Mouse (Mus musculus) heart, adult 9 months (tissue): ENCODE measurements around the gene Chrnb2.
"Not testable (repeated sequence)": the region's sequence is repeated elsewhere in the genome, so short reads cannot be mapped to it uniquely, and the experiment has no call there.

Experiments used
- DNase-seq, 2 experiments: peaks; one replicate each; pipeline ENCODE4 v3.0.0; 2022; ENCODE audit warnings: low spot score in 2 of 2

Chrnb2 gene

DNA sequence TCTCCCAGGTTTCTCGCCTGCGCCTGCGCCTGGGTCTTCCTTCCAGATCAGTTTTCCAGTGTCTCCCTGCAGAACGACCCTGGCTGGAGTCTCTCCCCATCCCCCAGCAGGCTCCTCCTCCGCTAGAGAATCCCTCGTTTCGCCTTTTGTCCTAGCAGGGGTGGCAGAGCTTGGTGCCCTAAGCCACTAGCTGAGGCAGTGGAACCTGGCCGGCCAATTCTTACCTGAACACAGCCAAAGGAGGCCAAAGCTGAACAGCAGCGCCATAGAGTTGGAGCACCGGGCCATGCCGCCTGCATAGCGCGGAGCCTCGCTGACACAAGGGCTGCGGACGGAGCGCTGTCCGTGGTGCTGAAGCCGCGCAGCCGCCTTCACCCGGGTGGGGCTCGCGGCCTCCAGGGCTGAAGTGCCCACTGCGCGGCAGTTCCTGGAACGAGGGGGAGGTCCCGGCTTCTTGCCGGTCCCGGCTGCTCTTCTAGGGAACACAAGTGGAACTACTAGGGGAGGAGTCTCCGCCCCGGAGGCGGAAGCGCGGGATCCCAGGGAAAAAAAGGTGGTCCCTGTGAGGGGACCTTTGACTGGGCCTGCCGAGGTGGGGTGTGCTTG lies at the start of gene Chrnb2:
Gene Chrnb2 (minus strand): TSS at position 514 of the 606 bp plus-strand sequence.
- peak; percentile 34 to 39 for DNase-seq

DNA sequence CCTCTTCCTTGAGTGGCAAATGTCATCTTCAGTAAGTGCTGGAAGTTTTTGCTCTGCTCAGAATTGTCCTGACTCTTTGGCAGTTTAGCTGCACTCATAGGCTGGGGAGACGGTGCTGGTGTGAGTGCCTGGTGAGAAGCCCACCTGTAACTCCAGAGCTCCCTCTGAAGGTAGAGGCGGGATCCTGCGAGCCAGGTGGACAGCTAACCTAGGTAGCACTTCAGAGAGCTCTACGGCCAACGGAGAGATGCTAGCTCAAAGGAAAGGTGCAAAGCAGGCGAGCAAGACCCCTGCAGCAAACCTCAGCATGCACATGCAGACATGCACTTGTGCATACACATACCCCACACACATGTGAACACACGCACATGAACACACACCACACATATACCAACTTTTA lies 49.6 kb upstream of the Chrnb2 start:
- DNase-seq, result no peak

DNA sequence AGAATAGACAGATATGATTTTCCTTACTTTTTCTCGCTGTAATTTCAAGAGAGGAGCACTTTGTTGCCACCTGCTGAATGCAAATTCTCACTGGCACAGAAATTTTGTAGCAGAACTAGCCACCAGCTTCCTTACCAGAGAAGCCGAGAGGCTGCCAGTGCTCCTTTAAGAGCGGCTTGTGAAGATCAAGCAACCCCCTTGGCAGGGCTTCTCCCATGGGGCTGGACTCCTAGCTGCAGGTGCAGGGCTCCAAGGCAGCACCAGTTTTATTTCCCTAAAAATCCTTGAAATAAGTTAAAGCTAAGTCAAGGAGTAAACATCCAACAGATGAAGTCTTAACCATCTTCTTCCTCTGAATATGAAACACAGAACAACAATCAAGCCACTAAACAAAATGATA lies 47.7 kb upstream of the Chrnb2 start:
- DNase-seq, result no peak

DNA sequence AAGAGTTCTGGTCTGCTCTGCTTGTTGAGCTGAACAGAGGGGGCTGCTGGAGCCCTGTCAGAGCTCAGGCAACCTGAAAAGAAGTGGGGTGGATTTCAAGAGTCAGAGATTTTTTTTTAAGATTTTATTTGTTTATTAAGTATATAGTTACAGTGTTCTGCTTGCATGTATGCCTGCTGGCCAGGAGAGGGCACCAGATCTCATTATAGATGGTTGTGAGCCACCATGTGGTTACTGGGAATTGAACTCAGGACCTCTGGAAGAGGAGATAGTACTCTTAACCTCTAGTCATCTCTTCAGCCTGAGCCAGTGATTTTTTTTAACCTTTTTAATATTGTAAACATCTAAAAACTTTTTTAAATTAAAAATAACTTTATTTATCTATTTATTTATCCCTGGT lies 46.4 kb upstream of the Chrnb2 start:
- no peak for DNase-seq

DNA sequence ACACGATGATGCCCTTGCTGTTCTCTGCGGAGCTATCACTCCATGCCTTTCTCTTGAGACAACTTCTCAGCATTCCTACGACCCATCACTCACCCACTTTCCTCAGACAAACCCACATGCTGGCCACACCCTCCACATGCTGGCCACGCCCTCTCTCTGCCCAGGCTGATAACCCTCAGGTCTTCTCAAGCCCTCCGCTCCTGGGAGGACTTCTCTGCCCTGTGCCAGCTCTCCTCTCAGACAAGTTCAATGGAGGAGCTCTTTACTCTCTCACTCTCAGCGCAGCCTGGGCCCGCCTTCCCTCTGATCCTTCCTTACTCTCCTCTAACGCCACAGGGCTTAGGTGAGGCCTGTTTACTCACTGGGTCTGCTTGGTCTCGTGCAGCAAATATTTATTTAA lies 44.2 kb upstream of the Chrnb2 start:
- DNase-seq, result no peak

DNA sequence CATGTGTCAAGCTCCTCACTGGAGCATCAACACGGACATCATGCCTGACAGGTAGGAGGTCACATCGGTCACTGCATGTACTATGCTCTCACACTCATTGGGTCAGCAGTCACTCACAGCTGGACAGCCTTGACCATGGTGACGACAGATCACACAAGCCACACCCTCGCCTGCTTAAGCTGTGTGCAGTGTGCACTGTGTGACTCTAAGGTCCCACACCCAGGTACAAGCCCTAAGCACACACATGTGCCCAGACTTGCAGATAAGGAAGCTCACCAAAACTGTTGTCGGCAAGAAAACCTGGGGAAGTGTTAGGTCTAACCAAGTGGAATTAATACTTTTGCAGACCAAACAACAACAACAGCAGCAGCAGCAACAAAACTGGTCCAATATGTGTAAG lies 43.4 kb upstream of the Chrnb2 start:
- DNase-seq, result no peak

DNA sequence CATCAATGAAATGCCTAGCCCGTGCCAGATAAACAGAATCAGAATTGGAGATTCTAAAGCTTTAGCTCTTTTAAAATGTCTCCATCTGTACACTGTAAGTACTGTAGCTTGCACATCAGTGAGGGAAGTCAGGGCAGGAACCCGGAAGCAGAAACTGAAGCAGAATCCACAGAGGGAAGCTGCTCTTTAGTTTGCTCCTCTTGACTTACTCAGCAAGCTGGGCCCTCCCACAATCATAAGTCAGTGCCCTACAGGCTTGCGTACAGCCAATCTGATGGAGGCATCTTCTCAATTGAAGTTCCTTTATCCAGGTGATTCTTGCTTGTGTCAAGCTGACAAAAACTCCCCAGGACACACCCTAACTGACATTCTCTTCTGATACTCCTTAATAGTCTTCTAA lies 42.7 kb upstream of the Chrnb2 start:
- no peak for DNase-seq

DNA sequence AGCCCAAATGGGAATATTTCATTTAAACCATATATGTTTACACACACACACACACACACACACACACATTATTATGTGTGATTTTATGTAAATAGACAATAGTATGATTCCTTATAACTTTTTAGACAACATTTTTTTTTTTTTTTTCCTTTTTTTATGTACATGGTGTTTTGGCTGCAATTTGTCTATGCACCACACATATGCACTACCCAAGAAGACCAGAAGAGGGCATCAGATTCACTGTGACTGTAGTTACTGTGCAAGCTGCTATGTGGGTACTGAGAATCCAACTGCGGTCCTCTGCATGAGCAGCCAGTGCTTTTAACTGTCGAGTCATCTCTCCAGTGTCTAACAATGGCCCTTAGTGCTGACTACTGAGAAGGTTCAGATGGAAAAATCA lies 42.3 kb upstream of the Chrnb2 start:
- no peak for DNase-seq

DNA sequence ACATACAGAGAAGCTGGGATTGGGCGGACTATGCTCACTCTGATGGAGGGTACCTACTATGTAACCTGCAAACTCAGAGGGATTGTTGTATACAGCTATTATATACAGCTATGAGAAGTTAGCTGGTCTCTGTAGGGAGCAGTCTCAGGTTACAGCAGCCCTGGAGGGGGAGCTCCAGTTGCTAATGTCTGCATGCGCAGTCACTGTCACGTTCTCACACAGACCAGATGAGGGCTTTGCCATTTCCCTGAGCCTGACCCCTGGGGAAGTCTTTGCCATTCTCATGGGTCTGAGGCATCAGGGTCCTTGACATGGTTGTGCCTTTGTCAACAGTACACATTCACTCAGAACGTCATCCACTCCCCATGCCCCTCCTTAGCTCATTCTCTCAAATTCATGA lies 40.7 kb upstream of the Chrnb2 start:
- DNase-seq, result no peak

DNA sequence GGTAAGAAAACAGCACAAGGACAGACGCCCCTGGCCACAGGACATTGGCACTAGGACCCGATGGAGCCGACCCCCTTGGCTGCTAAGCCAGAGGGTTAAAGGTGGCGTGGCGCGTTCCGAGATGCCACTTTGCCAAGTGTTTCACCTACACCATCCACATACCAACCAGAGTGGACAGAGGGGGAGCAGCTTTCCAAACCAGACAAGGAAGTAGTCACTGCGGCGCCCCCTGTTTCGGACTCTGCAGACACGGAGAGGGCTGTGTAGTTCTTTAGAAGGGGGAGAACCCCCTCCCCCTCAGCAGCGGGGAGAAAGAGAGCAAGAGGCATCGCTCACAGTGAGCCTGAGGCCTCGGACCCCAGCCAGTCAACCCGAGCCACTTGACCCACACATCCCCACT lies 38.4 kb upstream of the Chrnb2 start:
- no peak for DNase-seq

DNA sequence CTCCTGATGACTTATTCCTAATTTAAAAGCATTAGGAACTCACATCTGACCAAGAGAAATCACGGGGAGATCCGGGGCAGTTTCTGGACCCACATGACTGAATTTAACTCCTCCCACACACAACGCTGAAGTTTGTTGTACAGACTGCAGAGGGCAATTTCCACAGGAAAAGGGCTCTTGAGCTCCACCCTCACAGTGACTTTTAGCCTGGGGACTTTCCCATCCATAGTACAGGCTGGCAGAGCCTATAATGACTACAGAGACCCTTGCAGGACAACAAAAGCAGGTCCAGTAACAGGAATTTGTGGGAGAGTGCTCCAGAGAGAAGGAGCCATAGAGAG lies 37.0 kb upstream of the Chrnb2 start:
- peak; percentile 22 to 51 for DNase-seq

DNA sequence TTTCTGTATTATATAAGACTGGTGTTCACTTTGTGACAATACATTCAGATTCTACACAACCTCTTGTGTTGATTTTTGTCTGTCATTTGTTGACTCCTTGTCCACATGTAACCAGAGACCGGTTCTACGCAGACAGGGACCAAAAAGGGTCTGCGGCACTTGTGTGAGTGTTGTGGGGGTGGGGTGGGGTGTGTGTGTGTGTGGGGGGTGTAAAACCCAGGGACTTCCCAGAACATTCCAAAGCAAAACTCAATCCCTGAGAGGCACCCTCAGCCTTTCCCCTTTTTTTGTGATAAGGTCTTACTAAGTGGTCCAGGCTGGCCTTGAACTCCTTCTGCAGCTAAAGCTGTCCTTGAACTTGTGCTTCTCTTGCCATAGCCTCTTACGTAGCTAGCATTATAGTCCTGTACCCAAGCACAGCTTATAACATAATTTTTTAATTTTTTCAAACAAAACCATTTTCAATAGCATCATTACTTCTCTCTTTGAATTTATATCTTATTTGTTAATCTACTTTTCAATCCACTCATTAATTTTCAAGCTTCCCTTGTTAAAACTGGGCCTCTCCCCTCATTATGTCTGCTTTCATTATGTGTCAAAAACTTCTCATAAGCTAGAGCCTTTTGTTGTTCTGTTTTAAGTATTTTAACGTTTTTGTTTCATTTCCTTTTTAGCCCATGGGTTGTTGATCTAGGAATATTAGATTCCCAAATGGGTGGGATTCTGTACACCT lies 36.5 kb upstream of the Chrnb2 start:
- DNase-seq, result no peak

DNA sequence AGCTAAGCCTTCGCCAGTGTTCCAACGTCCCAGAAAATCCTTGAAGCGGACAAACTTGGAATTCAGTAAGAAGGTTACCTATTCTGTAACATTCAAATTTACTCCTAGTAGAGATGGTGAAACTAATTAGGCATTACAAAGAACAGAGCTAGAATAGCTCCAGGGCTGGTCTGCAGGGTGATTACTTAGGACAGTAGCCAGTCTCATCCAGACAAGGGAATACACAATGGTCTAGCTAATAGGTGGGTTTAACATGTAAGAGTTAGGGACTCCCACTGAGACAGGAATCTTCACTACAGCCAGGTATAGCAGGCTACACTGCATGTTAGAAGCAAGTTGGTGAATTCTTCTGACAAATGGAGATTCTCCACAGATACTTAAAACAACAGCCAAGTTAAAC lies 35.6 kb upstream of the Chrnb2 start:
- DNase-seq, result not testable (repeated sequence)

DNA sequence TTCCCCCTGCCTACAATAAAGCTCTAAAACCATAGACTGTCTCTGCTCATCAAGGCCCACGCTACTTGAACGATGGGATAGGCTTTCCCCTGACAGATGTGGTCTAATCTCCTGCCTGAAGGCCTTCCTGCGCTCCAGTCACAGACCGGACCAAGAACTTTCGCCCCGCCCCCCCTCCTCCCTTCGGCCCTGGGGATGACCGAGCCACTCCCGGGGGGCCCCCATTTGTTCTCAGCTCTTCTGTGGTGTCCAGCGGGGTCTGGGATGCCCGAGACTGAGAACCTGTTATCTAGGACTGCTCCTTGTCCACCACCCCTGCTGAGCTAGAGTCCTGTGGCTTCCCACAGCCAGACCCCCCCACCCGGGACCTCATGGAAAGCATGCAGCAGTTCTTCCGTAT lies 35.0 kb upstream of the Chrnb2 start:
- DNase-seq, result no peak

DNA sequence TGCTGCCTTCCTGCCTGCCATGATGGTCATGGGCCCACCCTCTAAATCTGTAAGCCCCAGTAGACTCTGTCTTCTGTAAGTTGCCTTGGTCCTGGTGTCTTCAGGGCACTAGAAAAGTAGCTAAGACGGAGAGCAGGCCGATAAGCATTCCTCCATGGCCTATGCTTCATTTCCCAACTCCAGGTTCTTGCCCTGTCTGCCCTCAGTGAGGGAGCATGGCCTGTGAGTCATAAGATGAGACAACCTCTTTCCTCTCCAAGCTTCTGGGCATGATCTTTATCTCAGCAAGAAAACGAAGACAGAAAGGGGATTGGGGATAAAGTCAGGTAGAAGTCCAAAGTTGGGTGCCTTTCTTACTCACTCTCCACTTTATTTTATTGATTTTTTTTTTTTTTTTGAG lies 34.1 kb upstream of the Chrnb2 start:
- no peak for DNase-seq

DNA sequence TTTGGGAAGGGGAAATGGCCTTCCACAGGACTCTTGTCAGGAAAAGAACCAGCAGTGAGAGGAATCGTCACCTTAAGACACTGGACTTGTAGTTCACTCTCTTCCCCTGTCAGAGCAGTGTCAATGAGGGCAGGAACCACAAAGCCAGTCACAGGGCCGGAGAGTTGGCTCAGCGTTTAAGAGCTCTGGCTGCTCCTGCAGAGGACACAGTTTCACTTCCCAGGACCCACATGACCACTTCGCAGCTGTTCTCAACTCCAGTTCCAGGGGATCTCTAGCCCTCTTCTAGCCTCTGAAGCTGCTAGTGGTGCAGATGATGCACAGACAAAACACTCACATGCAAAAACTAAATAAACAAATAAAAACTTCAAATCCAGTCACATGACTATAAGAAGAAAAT lies 31.9 kb upstream of the Chrnb2 start:
- DNase-seq, result peak; percentile 37 to 60

DNA sequence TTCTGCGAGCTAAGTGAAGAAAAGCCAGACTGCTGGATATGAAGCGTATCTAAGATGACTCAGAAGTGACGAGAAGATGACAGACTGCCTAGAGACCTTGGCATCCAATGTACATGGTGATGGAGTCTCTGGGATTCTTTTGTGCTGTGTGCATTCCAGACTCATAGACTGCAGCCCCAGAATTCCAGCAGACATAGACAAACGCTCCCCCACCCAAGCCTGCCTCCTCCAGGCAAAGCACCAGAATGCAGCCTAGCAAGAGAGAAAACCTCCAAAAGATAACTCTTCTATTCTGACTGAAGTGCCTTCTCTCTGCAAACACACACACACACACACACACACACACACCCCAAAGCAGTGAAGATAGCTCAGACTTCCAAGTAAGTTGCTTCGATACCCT lies 31.3 kb upstream of the Chrnb2 start:
- DNase-seq, result no peak

DNA sequence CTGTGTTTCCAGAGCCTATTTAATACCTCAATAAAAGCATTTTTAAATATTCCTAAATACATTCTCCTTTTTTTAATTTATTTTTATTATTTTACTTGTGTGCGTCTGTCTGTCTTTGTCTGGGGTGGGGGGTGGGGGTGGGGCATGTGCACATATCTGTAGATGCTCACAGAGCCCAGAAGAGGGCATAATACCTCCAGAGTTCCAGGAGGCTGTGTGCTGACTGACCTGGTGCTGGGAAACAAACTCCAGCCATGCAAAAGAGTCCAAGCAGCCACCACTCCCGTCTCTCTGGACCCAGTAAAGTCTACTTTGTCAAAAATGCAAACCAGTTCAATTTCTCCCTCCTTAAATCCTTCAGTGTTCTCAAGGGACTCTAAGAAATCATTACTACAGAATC lies 30.2 kb upstream of the Chrnb2 start:
- DNase-seq, result no peak

DNA sequence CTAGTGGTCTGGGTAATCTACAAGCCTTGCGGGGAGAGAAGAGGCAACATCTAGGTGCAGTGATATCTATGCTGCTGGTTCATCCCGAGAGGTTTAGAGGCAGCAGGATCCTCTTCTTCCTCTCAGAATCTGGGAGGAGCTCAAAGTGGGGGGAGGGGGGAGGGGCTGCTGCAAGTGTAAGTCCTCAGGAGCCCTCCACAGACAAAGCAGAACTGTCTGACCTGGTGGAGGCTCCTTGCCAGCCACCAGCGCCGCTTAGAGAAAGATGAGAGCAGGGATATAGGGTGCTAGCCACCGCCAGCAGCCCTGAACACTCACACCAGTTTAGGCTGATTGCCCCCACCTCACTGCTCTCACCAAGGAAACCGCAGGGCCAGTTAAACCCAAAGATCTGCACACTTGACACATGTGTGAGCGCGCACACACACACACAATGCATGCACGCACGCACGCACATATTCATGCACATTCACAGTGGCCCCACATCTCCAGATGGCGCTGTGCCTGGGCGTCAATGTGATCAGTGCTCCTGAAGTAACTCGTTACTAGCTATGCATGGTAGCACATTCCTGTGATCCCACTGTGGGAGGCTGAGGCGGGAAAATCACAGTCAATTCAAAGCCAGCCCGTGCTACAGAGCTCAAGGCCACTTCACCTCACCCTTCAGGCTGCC lies 24.4 kb upstream of the Chrnb2 start:
- no peak for DNase-seq

DNA sequence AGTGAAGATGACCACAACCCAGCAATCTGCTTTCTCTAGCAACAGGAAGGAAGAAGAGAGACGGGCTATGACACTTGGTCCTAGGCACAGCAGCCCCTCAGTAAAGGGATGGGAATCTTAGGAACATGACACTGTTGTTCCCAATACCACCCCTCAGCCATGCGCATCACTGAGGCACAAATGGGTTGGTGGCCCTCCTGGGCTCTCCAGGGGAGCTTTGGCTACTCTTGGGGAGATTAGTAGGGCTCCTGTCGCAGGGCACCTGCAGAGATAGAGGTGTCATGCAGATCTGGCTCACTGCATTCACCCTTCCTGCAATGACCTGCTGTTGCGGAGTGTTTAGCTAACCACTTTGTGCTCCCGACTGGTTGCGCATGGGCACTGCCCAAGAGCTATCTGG lies 21.8 kb upstream of the Chrnb2 start:
- DNase-seq, result no peak

DNA sequence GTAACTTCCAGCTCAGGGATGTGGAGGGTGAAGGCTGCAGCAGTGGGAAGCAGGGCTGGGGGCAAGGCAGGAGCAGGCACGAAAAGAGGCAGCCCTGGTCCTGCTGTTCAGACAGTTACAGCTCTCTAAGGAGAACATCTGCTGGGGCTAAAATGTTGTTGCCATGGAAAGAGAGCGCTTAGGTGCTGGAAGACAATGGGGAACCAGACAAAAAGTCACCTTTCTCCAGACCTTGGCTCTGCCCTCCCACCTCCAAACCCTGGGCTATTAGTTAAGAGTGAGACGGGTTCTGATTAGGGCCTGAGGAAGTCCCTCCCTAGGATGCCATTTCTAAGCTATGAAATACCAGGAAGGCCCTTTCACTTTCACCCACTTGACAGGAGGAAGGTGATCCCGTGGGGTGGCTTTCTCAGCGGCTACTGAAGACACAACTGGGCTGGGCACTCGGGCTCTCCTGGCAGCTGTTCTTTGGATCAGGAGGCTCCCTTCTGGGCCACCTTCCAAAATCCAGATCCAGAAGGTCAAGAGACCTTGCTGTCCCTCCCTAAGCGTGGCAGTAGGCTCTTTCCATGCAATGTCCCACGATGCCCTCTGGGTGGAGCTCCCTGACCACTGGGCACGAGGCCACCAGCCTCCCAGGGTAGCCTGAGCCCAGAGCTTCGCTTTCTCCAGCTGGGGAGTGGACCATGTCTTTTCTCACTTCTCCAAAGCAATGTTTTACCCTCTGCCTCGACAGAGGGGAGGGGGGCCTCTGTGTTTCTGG lies 20.7 kb upstream of the Chrnb2 start:
- peak; percentile 85 to 88 for DNase-seq

DNA sequence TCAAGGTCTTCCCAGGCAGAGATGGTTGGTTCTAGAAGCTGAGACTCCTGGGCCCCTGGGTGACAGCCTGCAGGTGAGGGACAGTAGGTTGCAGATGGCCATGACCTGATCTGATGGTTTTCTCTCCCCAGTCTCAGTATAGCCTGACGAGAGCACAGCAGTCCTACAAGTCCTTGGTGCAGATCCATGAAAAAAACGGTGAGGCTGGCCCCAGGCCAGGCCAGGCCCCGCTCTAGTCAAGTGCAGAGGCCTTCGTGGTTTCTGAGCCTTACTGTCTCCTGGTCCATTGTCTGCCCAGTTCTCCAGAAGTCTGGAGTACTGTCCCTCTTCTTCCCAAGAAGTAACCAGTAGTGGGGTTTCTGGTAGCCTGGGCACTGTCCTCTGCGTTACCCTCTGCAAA lies 17.2 kb upstream of the Chrnb2 start:
- DNase-seq, result no peak

DNA sequence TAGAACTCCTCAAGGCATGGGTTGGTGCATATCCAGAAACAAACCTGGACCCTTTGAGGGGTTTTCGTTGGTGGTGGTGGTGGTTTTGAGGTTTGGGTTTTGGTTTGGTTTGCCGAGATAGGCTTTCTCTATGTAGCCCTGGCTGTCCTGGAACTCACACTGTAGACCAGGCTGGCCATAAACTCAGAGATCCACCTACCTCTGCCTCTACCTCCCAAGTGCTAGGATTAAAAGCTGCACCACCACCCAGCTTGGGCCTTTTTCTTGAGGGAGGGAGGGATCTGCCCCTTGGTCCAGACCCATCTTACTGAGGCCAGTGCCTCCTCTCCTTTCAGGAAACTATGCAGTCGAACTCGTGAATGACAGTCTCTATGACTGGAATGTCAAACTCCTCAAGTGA lies 15.7 kb upstream of the Chrnb2 start:
- no peak for DNase-seq
